Mouse (Mus musculus) CH12.LX (cell line): ENCODE data around the gene Zfhx3.

Experiments
- BHLHE40 ChIP-seq: IDR thresholded peaks from 2 replicates; pipeline ENCODE4 v1.6.1; 2011; ENCODE audit warnings: mild to moderate bottlenecking, low read depth, low read length, improper control_type of control experiment
- CTCF ChIP-seq, 2 experiments: IDR thresholded peaks in 1 of 2; conservative IDR thresholded peaks in 1 of 2; 2 replicates each; pipeline ENCODE4 v1.5.1; 2011 to 2012; ENCODE audit warnings: low read depth in 2 of 2, low read length in 2 of 2, improper control_type of control experiment in 1 of 2, inconsistent platforms in 1 of 2, mild to moderate bottlenecking in 1 of 2, moderate library complexity in 1 of 2
- EP300 ChIP-seq: IDR thresholded peaks from 2 replicates; pipeline ENCODE4 v1.6.1; 2011; ENCODE audit warnings: low read length, improper control_type of control experiment
- MAX ChIP-seq: IDR thresholded peaks from 2 replicates; pipeline ENCODE4 v1.6.1; 2011; ENCODE audit warnings: low read length, improper control_type of control experiment
- POLR2A ChIP-seq: IDR thresholded peaks from 2 replicates; pipeline ENCODE4 v1.6.1; 2011; ENCODE audit warnings: low read depth, mild to moderate bottlenecking, improper control_type of control experiment, low read length
- TBP ChIP-seq: conservative IDR thresholded peaks from 2 replicates; pipeline ENCODE4 v1.6.1; 2011; ENCODE audit warnings: low read depth, low read length, improper control_type of control experiment
- ZNF384 ChIP-seq: IDR thresholded peaks from 2 replicates; pipeline ENCODE4 v1.6.1; 2012; ENCODE audit warnings: low read depth, low read length, improper control_type of control experiment, inconsistent platforms

DNA sequence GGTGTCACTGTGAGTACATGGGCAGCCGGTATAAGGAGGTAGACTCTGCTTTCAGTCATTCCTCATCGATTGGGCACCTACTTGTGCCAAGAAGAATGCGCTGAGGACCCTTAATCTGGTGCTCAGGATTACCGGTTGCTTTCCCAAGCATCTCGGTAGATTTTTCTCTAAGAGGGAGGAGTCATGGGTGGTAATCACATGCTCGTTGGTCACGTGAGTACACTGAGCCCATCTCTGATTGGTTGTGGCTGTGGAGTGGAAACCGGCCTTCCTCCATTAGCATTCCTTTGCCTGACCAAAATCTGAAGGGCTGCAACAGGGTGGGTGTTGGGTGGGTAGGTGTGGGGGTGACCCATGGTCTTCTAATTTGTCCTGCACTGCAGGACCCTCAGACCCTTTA is 421.4 kb downstream of the Zfhx3 start:
- TF ChIP-seq EP300 (no peak), CTCF (conservative IDR thresholded peaks at IDR 0.05 in 1 of 2, IDR thresholded peaks at IDR 0.05 in 1 of 2; ENCODE audit: low read depth in 2 of 2, low read length in 2 of 2) (no peak), ZNF384 (no peak), TBP (no peak), BHLHE40 (0 out of 2 replicates have a peak, but pooled peaks have one; percentile 22), MAX (no peak), POLR2A (no peak)
